Mouse (Mus musculus) natural killer cell, adult 2 months (primary cell): ENCODE results near the gene Zfp217.

ENCODE experiments used
- DNase-seq, 2 experiments: peaks; one replicate each; pipeline ENCODE4 v3.0.0; 2022; ENCODE audit warnings: low spot score in 2 of 2

Gene Zfp217

GRCm38 (mm10) chr2:170158987-170159386 lies 11.1 kb upstream of the Zfp217 start:
- DNase-seq = no peak

- DNase-seq = no peak
Observed at GRCm38 (mm10) chr2:170158251-170158650, 10.3 kb upstream of the Zfp217 start.

- DNase-seq = no peak
Observed at GRCm38 (mm10) chr2:170157280-170158200, 9.6 kb upstream of the Zfp217 start.

- peak; percentile 50 to 57 for DNase-seq
Observed at GRCm38 (mm10) chr2:170155089-170155740, 7.3 kb upstream of the Zfp217 start.

- DNase-seq = no peak
Observed at GRCm38 (mm10) chr2:170154738-170155088, 6.8 kb upstream of the Zfp217 start.

GRCm38 (mm10) chr2:170154301-170154721 lies 6.4 kb upstream of the Zfp217 start:
- no peak for DNase-seq

- peak in 1 of 2 experiments; percentile 26 for DNase-seq
Observed at GRCm38 (mm10) chr2:170153421-170154271, 5.7 kb upstream of the Zfp217 start.

- no peak for DNase-seq
Observed at GRCm38 (mm10) chr2:170152856-170153255, 5.0 kb upstream of the Zfp217 start.

- DNase-seq = no peak
Observed at GRCm38 (mm10) chr2:170152036-170152686, 4.3 kb upstream of the Zfp217 start.

- no peak for DNase-seq
Observed at GRCm38 (mm10) chr2:170151470-170151869, 3.6 kb upstream of the Zfp217 start.

- DNase-seq = no peak
Observed at GRCm38 (mm10) chr2:170148828-170149227, 925 bp upstream of the Zfp217 start.

GRCm38 (mm10) chr2:170147170-170147569 lies 733 bp downstream of the Zfp217 start:
- DNase-seq = no peak

- DNase-seq = no peak
Observed at GRCm38 (mm10) chr2:170144343-170144742, 3.6 kb downstream of the Zfp217 start.

GRCm38 (mm10) chr2:170143861-170144260 lies 4.0 kb downstream of the Zfp217 start:
- DNase-seq = no peak

- no peak for DNase-seq
Observed at GRCm38 (mm10) chr2:170142542-170142941, 5.4 kb downstream of the Zfp217 start.

GRCm38 (mm10) chr2:170141481-170141880 lies 6.4 kb downstream of the Zfp217 start:
- DNase-seq = no peak

GRCm38 (mm10) chr2:170139411-170140046 lies 8.4 kb downstream of the Zfp217 start:
- DNase-seq = no peak

GRCm38 (mm10) chr2:170136928-170137327 lies 11.0 kb downstream of the Zfp217 start:
- no peak for DNase-seq

- no peak for DNase-seq
Observed at GRCm38 (mm10) chr2:170135820-170136219, 12.1 kb downstream of the Zfp217 start.

- no peak for DNase-seq
Observed at GRCm38 (mm10) chr2:170134026-170134690, 13.7 kb downstream of the Zfp217 start.
